8 mouse cellular contexts compared by ENCODE assay signal in genomic region chr3:89227307-89228179, GRCm38 (mm10). TPM values are rescaled to one million over a fixed set of nuclear protein-coding genes. Genes with fewer than 3 reads are reported as not detected.
DNase-seq lines count a peak whose midpoint lies in the region; ATAC-seq and TF ChIP-seq lines count a peak whose summit lies in the region.

No protein-coding gene starts in this region.

- WGBS in heart, embryonic 14.5 days: 5% methylated on average over 41 of the region's 41 CpGs
- WGBS in kidney, embryonic 16.5 days: 2% methylated on average over 41 of the region's 41 CpGs
- WGBS in liver, adult 2 months: 17% methylated on average over 41 of the region's 41 CpGs
- WGBS in midbrain, postnatal 0 days: 1% methylated on average over 41 of the region's 41 CpGs
- WGBS in stomach, embryonic 16.5 days: 4% methylated on average over 41 of the region's 41 CpGs

- ATAC-seq in heart, embryonic 14.5 days (ENCODE audit: insufficient number of reproducible peaks, insufficient read depth, low FRiP score, low read depth): peak; percentile 75
- peak; percentile 82 for ATAC-seq in kidney, embryonic 16.5 days (ENCODE audit: low FRiP score, low TSS enrichment)
- ATAC-seq in midbrain, postnatal 0 days (ENCODE audit: low FRiP score): peak; percentile 77
- peak; percentile 79 for ATAC-seq in stomach, embryonic 16.5 days (ENCODE audit: insufficient read depth, low FRiP score)

- H3K9me3 ChIP-seq in heart, embryonic 14.5 days (ENCODE audit: control insufficient read depth, low read length): no peaks in the 10 kb centered on the region
- no peaks in the 10 kb centered on the region for H3K9me3 ChIP-seq in kidney, embryonic 16.5 days (ENCODE audit: low read length)
- H3K9me3 ChIP-seq in midbrain, postnatal 0 days (ENCODE audit: low read length): no peaks in the 10 kb centered on the region
- no peaks in the 10 kb centered on the region for H3K9me3 ChIP-seq in stomach, embryonic 16.5 days (replicated peaks; ENCODE audit: control insufficient read depth, low read length)

- peak; percentile 90 for DNase-seq in CD4-positive helper T cell, adult 2 months (ENCODE audit: low read depth, low spot score)
- peak; percentile 91 for DNase-seq in adrenal gland, postnatal 10 days
- DNase-seq in fibroblast of lung, adult 2 months (ENCODE audit: low read depth): peak; percentile 94
- no peak for DNase-seq in liver, adult 2 months (ENCODE audit: extremely low read depth, low read depth, low spot score)
- peak; percentile 97 for DNase-seq in midbrain, postnatal 0 days (ENCODE audit: low spot score)

- no peak for TF ChIP-seq CTCF in liver, adult 2 months (IDR thresholded peaks at IDR 0.05; ENCODE audit: low read depth, low read length)
- TF ChIP-seq CTCF in midbrain, postnatal 0 days (IDR thresholded peaks at IDR 0.05): no peak

- peak overlapping the region; percentile 50 to 60 for H3K4me3 ChIP-seq in heart, embryonic 14.5 days (ENCODE audit: control insufficient read depth in 1 of 2, insufficient read depth in 1 of 2, low read depth in 1 of 2, low read length in 2 of 2)
- H3K4me3 ChIP-seq in kidney, embryonic 16.5 days (ENCODE audit: low read length): peak overlapping the region; percentile 53
- H3K4me3 ChIP-seq in liver, adult 2 months (ENCODE audit: insufficient read depth, low read depth, low read length): peak overlapping the region; percentile 34; the same call in 1 of the 2 replicates
- peak overlapping the region; percentile 41 for H3K4me3 ChIP-seq in midbrain, postnatal 0 days (ENCODE audit: low read depth, low read length)
- H3K4me3 ChIP-seq in stomach, embryonic 16.5 days (replicated peaks; ENCODE audit: low read length): peak overlapping the region; percentile 52

- no peaks in the 10 kb centered on the region for H3K36me3 ChIP-seq in heart, embryonic 14.5 days (ENCODE audit: control insufficient read depth, insufficient read depth, low read length)
- H3K36me3 ChIP-seq in kidney, embryonic 16.5 days (ENCODE audit: insufficient read depth, low read length): no peaks in the 10 kb centered on the region
- no peaks in the 10 kb centered on the region for H3K36me3 ChIP-seq in liver, adult 2 months (ENCODE audit: control insufficient read depth, insufficient read depth, low read length)
- H3K36me3 ChIP-seq in midbrain, postnatal 0 days (ENCODE audit: insufficient read depth, low read length): no peaks in the 10 kb centered on the region
- no peaks in the 10 kb centered on the region for H3K36me3 ChIP-seq in stomach, embryonic 16.5 days (ENCODE audit: control insufficient read depth, insufficient read depth, low read length)

- H3K9ac ChIP-seq in heart, embryonic 14.5 days (ENCODE audit: low read length): peak overlapping the region; percentile 49
- peak overlapping the region; percentile 66 for H3K9ac ChIP-seq in kidney, embryonic 16.5 days (replicated peaks; ENCODE audit: low read length)
- H3K9ac ChIP-seq in liver, adult 2 months (ENCODE audit: low read depth, low read length): no peak overlapping the region; the same call in 1 of the 2 replicates
- H3K9ac ChIP-seq in midbrain, postnatal 0 days (replicated peaks; ENCODE audit: low read length, poor library complexity, severe bottlenecking): peak overlapping the region; percentile 55
- H3K9ac ChIP-seq in stomach, embryonic 16.5 days (ENCODE audit: low read length): peak overlapping the region; percentile 60

- H3K4me2 ChIP-seq in heart, embryonic 14.5 days (ENCODE audit: low read length): peak overlapping the region; percentile 73
- H3K4me2 ChIP-seq in kidney, embryonic 16.5 days (replicated peaks; ENCODE audit: low read depth, low read length): peak overlapping the region; percentile 81
- H3K4me2 ChIP-seq in midbrain, postnatal 0 days (ENCODE audit: low read depth, low read length, poor library complexity, severe bottlenecking): peak overlapping the region; percentile 85
- peak overlapping the region; percentile 85 for H3K4me2 ChIP-seq in stomach, embryonic 16.5 days (ENCODE audit: low read depth, low read length)

- H3K79me2 ChIP-seq in liver, adult 2 months (ENCODE audit: control insufficient read depth, insufficient read depth, low read length): no peaks in the 10 kb centered on the region

- peaks cover 10 to 16% of the 10 kb centered on the region in 2 experiments for H3K4me1 ChIP-seq in heart, embryonic 14.5 days (ENCODE audit: control insufficient read depth in 2 of 2, insufficient read depth in 2 of 2, low read length in 2 of 2)
- peaks cover 44% of the 10 kb centered on the region for H3K4me1 ChIP-seq in kidney, embryonic 16.5 days (ENCODE audit: insufficient read depth, low read length)
- peaks cover 3% of the 10 kb centered on the region; the same call in 1 of the 2 replicates for H3K4me1 ChIP-seq in liver, adult 2 months (ENCODE audit: control insufficient read depth, insufficient read depth, low read length)
- H3K4me1 ChIP-seq in midbrain, postnatal 0 days (ENCODE audit: insufficient read depth, low read length): peaks cover 26% of the 10 kb centered on the region; the same call in 1 of the 2 replicates
- H3K4me1 ChIP-seq in stomach, embryonic 16.5 days (ENCODE audit: control insufficient read depth, insufficient read depth, low read length): peaks cover 28% of the 10 kb centered on the region

- H3K27me3 ChIP-seq in heart, embryonic 14.5 days (ENCODE audit: control insufficient read depth, insufficient read depth, low read length): peaks cover 32% of the 10 kb centered on the region
- peaks cover 3% of the 10 kb centered on the region; the same call in 1 of the 2 replicates for H3K27me3 ChIP-seq in kidney, embryonic 16.5 days (ENCODE audit: insufficient read depth, low read length)
- H3K27me3 ChIP-seq in liver, adult 2 months (ENCODE audit: control insufficient read depth, insufficient read depth, low read length): 0 out of 2 replicates have a peak, but pooled peaks cover 2% of the 10 kb centered on the region
- no peaks in the 10 kb centered on the region for H3K27me3 ChIP-seq in midbrain, postnatal 0 days (ENCODE audit: insufficient read depth, low read length)
- H3K27me3 ChIP-seq in stomach, embryonic 16.5 days (ENCODE audit: control insufficient read depth, insufficient read depth, low read length): no peaks in the 10 kb centered on the region; the same call in 1 of the 2 replicates

- peak overlapping the region; percentile 26 to 50; a peak in 2 of 4 replicates for H3K27ac ChIP-seq in heart, embryonic 14.5 days (replicated peaks in 1 of 2; ENCODE audit: control insufficient read depth in 1 of 2, insufficient read depth in 1 of 2, low read depth in 2 of 2, low read length in 2 of 2)
- H3K27ac ChIP-seq in kidney, embryonic 16.5 days (ENCODE audit: low read length): peak overlapping the region; percentile 84
- H3K27ac ChIP-seq in liver, adult 2 months (replicated peaks; ENCODE audit: insufficient read depth, low read depth, low read length): no peak overlapping the region
- H3K27ac ChIP-seq in midbrain, postnatal 0 days (ENCODE audit: low read depth, low read length): peak overlapping the region; percentile 80
- H3K27ac ChIP-seq in stomach, embryonic 16.5 days (ENCODE audit: low read length): peak overlapping the region; percentile 83

- no peak for TF ChIP-seq POLR2A in liver, adult 2 months (IDR thresholded peaks at IDR 0.05; ENCODE audit: extremely low read depth, insufficient read depth, low read length)

RNA-seq across cellular contexts. Expression of gene Mtx1, which starts 0.7 kb away (rescaled TPM):
- 100 to 1,000 TPM; 176 to 198 TPM for total RNA-seq in adrenal gland, postnatal 10 days (2021)
- 93.6 and 102 TPM in 2 replicates for polyA plus RNA-seq in heart, embryonic 14.5 days (2014; fragmentation: Nextera tagmentation; extraction: Ambion mirVana)
- polyA plus RNA-seq in kidney, embryonic 16.5 days (2015; fragmentation: Nextera tagmentation; extraction: Ambion mirVana): 227 and 235 TPM in 2 replicates
- 105 and 122 TPM in 2 replicates for total RNA-seq in liver, adult 2 months (2014; rRNA removed)
- polyA plus RNA-seq in liver, adult 2 months (2012; rRNA removed): 167 and 187 TPM in 2 replicates
- 101 and 108 TPM in 2 replicates for total RNA-seq in midbrain, postnatal 0 days (2014; rRNA removed)
- 176 and 189 TPM in 2 replicates for polyA plus RNA-seq in midbrain, postnatal 0 days (2015; fragmentation: Nextera tagmentation; extraction: Ambion mirVana)
- polyA plus RNA-seq in stomach, embryonic 16.5 days (2015; fragmentation: Nextera tagmentation; extraction: Ambion mirVana): 172 and 177 TPM in 2 replicates

RNA-seq across cellular contexts. Expression of gene Muc1, which starts 1.3 kb away (rescaled TPM):
- under 1 TPM; 0.51 to 0.55 TPM for total RNA-seq in adrenal gland, postnatal 10 days (2021)
- 0.16 TPM in 1 of 2 replicates, not detected in the other for polyA plus RNA-seq in heart, embryonic 14.5 days (2014; fragmentation: Nextera tagmentation; extraction: Ambion mirVana)
- 20.0 and 23.6 TPM in 2 replicates for polyA plus RNA-seq in kidney, embryonic 16.5 days (2015; fragmentation: Nextera tagmentation; extraction: Ambion mirVana)
- total RNA-seq in liver, adult 2 months (2014; rRNA removed): 0.60 and 1.7 TPM in 2 replicates
- polyA plus RNA-seq in liver, adult 2 months (2012; rRNA removed): 1.3 and 1.7 TPM in 2 replicates
- total RNA-seq in midbrain, postnatal 0 days (2014; rRNA removed): 2.8 and 3.8 TPM in 2 replicates
- 0.52 and 1.5 TPM in 2 replicates for polyA plus RNA-seq in midbrain, postnatal 0 days (2015; fragmentation: Nextera tagmentation; extraction: Ambion mirVana)
- polyA plus RNA-seq in stomach, embryonic 16.5 days (2015; fragmentation: Nextera tagmentation; extraction: Ambion mirVana): 112 and 164 TPM in 2 replicates

RNA-seq across cellular contexts. Expression of gene Thbs3, which starts 12.6 kb away (rescaled TPM):
- 10 to 100 TPM; 21.8 to 22.6 TPM for total RNA-seq in adrenal gland, postnatal 10 days (2021)
- 12.9 and 14.5 TPM in 2 replicates for polyA plus RNA-seq in heart, embryonic 14.5 days (2014; fragmentation: Nextera tagmentation; extraction: Ambion mirVana)
- 18.2 and 18.4 TPM in 2 replicates for polyA plus RNA-seq in kidney, embryonic 16.5 days (2015; fragmentation: Nextera tagmentation; extraction: Ambion mirVana)
- total RNA-seq in liver, adult 2 months (2014; rRNA removed): 0.92 and 1.4 TPM in 2 replicates
- 0.85 and 1.2 TPM in 2 replicates for polyA plus RNA-seq in liver, adult 2 months (2012; rRNA removed)
- total RNA-seq in midbrain, postnatal 0 days (2014; rRNA removed): 38.5 and 42.9 TPM in 2 replicates
- polyA plus RNA-seq in midbrain, postnatal 0 days (2015; fragmentation: Nextera tagmentation; extraction: Ambion mirVana): 39.0 and 47.6 TPM in 2 replicates
- 38.8 and 45.2 TPM in 2 replicates for polyA plus RNA-seq in stomach, embryonic 16.5 days (2015; fragmentation: Nextera tagmentation; extraction: Ambion mirVana)

RNA-seq across cellular contexts. Expression of gene Krtcap2, which starts 18.2 kb away (rescaled TPM):
- 100 to 1,000 TPM; 109 to 116 TPM for total RNA-seq in adrenal gland, postnatal 10 days (2021)
- polyA plus RNA-seq in heart, embryonic 14.5 days (2014; fragmentation: Nextera tagmentation; extraction: Ambion mirVana): 216 and 239 TPM in 2 replicates
- 272 and 300 TPM in 2 replicates for polyA plus RNA-seq in kidney, embryonic 16.5 days (2015; fragmentation: Nextera tagmentation; extraction: Ambion mirVana)
- total RNA-seq in liver, adult 2 months (2014; rRNA removed): 45.1 and 60.3 TPM in 2 replicates
- 157 and 197 TPM in 2 replicates for polyA plus RNA-seq in liver, adult 2 months (2012; rRNA removed)
- 74.7 and 93.9 TPM in 2 replicates for total RNA-seq in midbrain, postnatal 0 days (2014; rRNA removed)
- polyA plus RNA-seq in midbrain, postnatal 0 days (2015; fragmentation: Nextera tagmentation; extraction: Ambion mirVana): 219 TPM in 2 replicates
- polyA plus RNA-seq in stomach, embryonic 16.5 days (2015; fragmentation: Nextera tagmentation; extraction: Ambion mirVana): 318 and 325 TPM in 2 replicates

RNA-seq across cellular contexts. Expression of gene Trim46, which starts 18.6 kb away (rescaled TPM):
- 1 to 10 TPM; 2.0 to 4.2 TPM for total RNA-seq in adrenal gland, postnatal 10 days (2021)
- polyA plus RNA-seq in heart, embryonic 14.5 days (2014; fragmentation: Nextera tagmentation; extraction: Ambion mirVana): 0.85 and 0.95 TPM in 2 replicates
- polyA plus RNA-seq in kidney, embryonic 16.5 days (2015; fragmentation: Nextera tagmentation; extraction: Ambion mirVana): 4.7 and 6.0 TPM in 2 replicates
- 0.07 and 0.18 TPM in 2 replicates for total RNA-seq in liver, adult 2 months (2014; rRNA removed)
- 0.16 and 0.25 TPM in 2 replicates for polyA plus RNA-seq in liver, adult 2 months (2012; rRNA removed)
- 112 and 124 TPM in 2 replicates for total RNA-seq in midbrain, postnatal 0 days (2014; rRNA removed)
- polyA plus RNA-seq in midbrain, postnatal 0 days (2015; fragmentation: Nextera tagmentation; extraction: Ambion mirVana): 69.1 TPM in 2 replicates
- 4.4 and 4.8 TPM in 2 replicates for polyA plus RNA-seq in stomach, embryonic 16.5 days (2015; fragmentation: Nextera tagmentation; extraction: Ambion mirVana)
